Mouse (Mus musculus) CH12.LX (cell line): Measurements from ENCODE around the gene Hdac9. TPM values are rescaled to one million over a fixed set of nuclear protein-coding genes. Genes with fewer than 3 reads are reported as not detected.
A peak's percentile ranks its signal among the peaks of the same experiment; 100 is the strongest.

ENCODE experiments used
- DNase-seq: peaks from one replicate; pipeline ENCODE4 v3.0.0-alpha.2; 2013; ENCODE audit errors: extremely low read depth
- H3K27ac ChIP-seq: 2 replicates; pipeline ENCODE4 v1.5.1; 2012; ENCODE audit warnings: low read depth, mild to moderate bottlenecking, control low read depth, moderate library complexity; ENCODE audit not compliant: insufficient read depth
- H3K27me3 ChIP-seq: replicated peaks from 2 replicates; pipeline ENCODE3; 2012; ENCODE audit warnings: inconsistent platforms
- H3K36me3 ChIP-seq, 2 experiments: replicated peaks in 1 of 2; 2 replicates each; pipeline versions ENCODE3 to v1.6.1; 2012; ENCODE audit warnings: inconsistent platforms in 1 of 2, low read length in 1 of 2, mild to moderate bottlenecking in 1 of 2, mixed read lengths in 1 of 2, moderate library complexity in 1 of 2; ENCODE audit not compliant: control insufficient read depth in 1 of 2, insufficient read depth in 1 of 2
- H3K4me1 ChIP-seq, 2 experiments: 2 replicates each; pipeline ENCODE4 v1.6.1; 2012; ENCODE audit warnings: inconsistent platforms in 1 of 2, moderate library complexity in 1 of 2; ENCODE audit not compliant: insufficient read depth in 2 of 2, control insufficient read depth in 1 of 2
- H3K4me2 ChIP-seq: 2 replicates; pipeline ENCODE4 v1.6.1; 2012; ENCODE audit warnings: low read depth, mild to moderate bottlenecking, control low read depth; ENCODE audit not compliant: poor library complexity, insufficient read depth, severe bottlenecking
- H3K4me3 ChIP-seq, 3 experiments: fragments of 150-350 bp in 1 of 3; sonication (generic) in 1 of 3; replicated peaks in 1 of 3; 2 replicates each; pipeline versions ENCODE3 to v1.5.1; 2011 to 2012; ENCODE audit warnings: low read depth in 2 of 3, low read length in 2 of 3, mild to moderate bottlenecking in 2 of 3, moderate library complexity in 2 of 3, control low read depth in 1 of 3, improper control_type of control experiment in 1 of 3, inconsistent platforms in 1 of 3, mixed read lengths in 1 of 3; ENCODE audit not compliant: poor library complexity in 1 of 3
- H3K79me2 ChIP-seq: replicated peaks from 2 replicates; pipeline ENCODE4 v1.6.1; 2012; ENCODE audit warnings: mild to moderate bottlenecking, moderate library complexity; ENCODE audit not compliant: control insufficient read depth, poor library complexity, insufficient read depth, severe bottlenecking; ENCODE audit errors: extremely low read depth
- H3K9ac ChIP-seq: 2 replicates; pipeline ENCODE4 v1.6.1; 2012; ENCODE audit warnings: low read depth, mild to moderate bottlenecking, control low read depth, moderate library complexity; ENCODE audit not compliant: insufficient read depth
- H3K9me3 ChIP-seq: replicated peaks from 2 replicates; pipeline ENCODE3; 2012; ENCODE audit warnings: low read length, inconsistent platforms, mixed read lengths
- BHLHE40 ChIP-seq: IDR thresholded peaks from 2 replicates; pipeline ENCODE4 v1.6.1; 2011; ENCODE audit warnings: mild to moderate bottlenecking, low read depth, low read length, improper control_type of control experiment
- CHD2 ChIP-seq: IDR thresholded peaks from 2 replicates; pipeline ENCODE4 v1.6.1; 2011; ENCODE audit warnings: low read length, improper control_type of control experiment
- CTCF ChIP-seq, 2 experiments: IDR thresholded peaks in 1 of 2; conservative IDR thresholded peaks in 1 of 2; 2 replicates each; pipeline ENCODE4 v1.5.1; 2011 to 2012; ENCODE audit warnings: low read depth in 2 of 2, low read length in 2 of 2, improper control_type of control experiment in 1 of 2, inconsistent platforms in 1 of 2, mild to moderate bottlenecking in 1 of 2, moderate library complexity in 1 of 2
- E2F4 ChIP-seq: IDR thresholded peaks from 2 replicates; pipeline ENCODE4 v1.6.1; 2011; ENCODE audit warnings: low read depth, low read length, improper control_type of control experiment; ENCODE audit not compliant: insufficient replicate concordance
- ELF1 ChIP-seq: IDR thresholded peaks from 2 replicates; pipeline ENCODE4 v1.6.1; 2014; ENCODE audit warnings: low read depth, mild to moderate bottlenecking, inconsistent platforms, low read length, improper control_type of control experiment
- GABPA ChIP-seq: IDR thresholded peaks from 2 replicates; pipeline ENCODE4 v1.6.1; 2012; ENCODE audit warnings: low read depth, low read length, improper control_type of control experiment, inconsistent platforms; ENCODE audit not compliant: insufficient replicate concordance
- KAT2A ChIP-seq: IDR thresholded peaks from 2 replicates; pipeline ENCODE4 v1.6.1; 2012; ENCODE audit warnings: low read length, improper control_type of control experiment, inconsistent platforms; ENCODE audit not compliant: insufficient replicate concordance
- MEF2A ChIP-seq: IDR thresholded peaks from 2 replicates; pipeline ENCODE4 v1.6.1; 2014; ENCODE audit warnings: low read depth, mild to moderate bottlenecking, inconsistent platforms, low read length, improper control_type of control experiment, borderline replicate concordance
- NELFE ChIP-seq: IDR thresholded peaks from 2 replicates; pipeline ENCODE4 v1.6.1; 2011; ENCODE audit warnings: low read depth, low read length, improper control_type of control experiment
- PAX5 ChIP-seq: IDR thresholded peaks from 2 replicates; pipeline ENCODE4 v1.6.1; 2012; ENCODE audit warnings: low read length, inconsistent platforms, mixed read lengths
- POLR2AphosphoS2 ChIP-seq: IDR thresholded peaks from 2 replicates; pipeline ENCODE4 v1.6.1; 2011; ENCODE audit warnings: low read depth, low read length, improper control_type of control experiment
- RAD21 ChIP-seq: IDR thresholded peaks from 2 replicates; pipeline ENCODE4 v1.6.1; 2011; ENCODE audit warnings: low read depth, mild to moderate bottlenecking, low read length, improper control_type of control experiment, moderate library complexity
- RCOR1 ChIP-seq: conservative IDR thresholded peaks from 2 replicates; pipeline ENCODE4 v1.6.1; 2012; ENCODE audit warnings: low read depth, mild to moderate bottlenecking, inconsistent platforms, low read length, improper control_type of control experiment
- SMC3 ChIP-seq: IDR thresholded peaks from 2 replicates; pipeline ENCODE4 v1.6.1; 2011; ENCODE audit warnings: low read depth, low read length, improper control_type of control experiment
- TCF12 ChIP-seq: IDR thresholded peaks from 2 replicates; pipeline ENCODE4 v1.6.1; 2014; ENCODE audit warnings: low read depth, mild to moderate bottlenecking, inconsistent platforms, low read length, improper control_type of control experiment
- UBTF ChIP-seq: IDR thresholded peaks from 2 replicates; pipeline ENCODE4 v1.6.1; 2012; ENCODE audit warnings: low read depth, mild to moderate bottlenecking, inconsistent platforms, low read length, improper control_type of control experiment, moderate library complexity
- USF2 ChIP-seq: conservative IDR thresholded peaks from 2 replicates; pipeline ENCODE4 v1.6.1; 2011; ENCODE audit warnings: low read depth, low read length, improper control_type of control experiment
- ZC3H11A ChIP-seq: IDR thresholded peaks from 2 replicates; pipeline ENCODE4 v1.6.1; 2012; ENCODE audit warnings: low read depth, mild to moderate bottlenecking, inconsistent platforms, low read length, improper control_type of control experiment
- dilution Hi-C: fragments of 300-500 bp; cut with MboI; formaldehyde crosslinking; loops from 2 replicates; pipeline ENCODE4 v1.14.3; 2020; ENCODE audit warnings: low sequenced_read_pairs; ENCODE audit not compliant: extremely low pct_unique_long_range_greater_than_20kb, extremely low pct_ligation_motif_present
- in situ Hi-C: fragments of 300-500 bp; cut with MboI; formaldehyde crosslinking; loops from 3 replicates; pipeline ENCODE4 v1.14.3; 2019; ENCODE audit warnings: low sequenced_read_pairs, low pct_ligation_motif_present, low pct_unique_long_range_greater_than_20kb, mixed read lengths
- polyA plus RNA-seq: library from polyadenylated mRNA; unstranded; fragments of >175 nt; gene quantifications from 2 replicates; pipeline ENCODE4 v1.2.1, GENCODE M21; 2012; ENCODE audit warnings: low read depth; ENCODE audit not compliant: insufficient read length
- total RNA-seq, 2 experiments: library from RNA; depleted of rRNA; stranded (reverse); fragments of 300-350 nt in 1 of 2; fragments of >200 nt in 1 of 2; gene quantifications; 2 replicates each; pipeline ENCODE4 v1.2.3; 2012 to 2014

Gene Hdac9
- total and polyA plus RNA-seq, 3 experiments: 0.04 to 0.38 (median 0.17) TPM

- H3K36me3 ChIP-seq: no peaks in the 10 kb centered on the region
- dilution Hi-C loops: no loop called here
- DNase-seq: no peak
- no peak overlapping the region for H3K27ac ChIP-seq
- no peaks in the 10 kb centered on the region for H3K9me3 ChIP-seq
- no peak overlapping the region for H3K4me3 ChIP-seq
- H3K9ac ChIP-seq: no peak overlapping the region
- no peaks in the 10 kb centered on the region for H3K27me3 ChIP-seq
- TF ChIP-seq USF2: no peak
- no peak for TF ChIP-seq E2F4
- TF ChIP-seq, all 38 proteins: peak for 0
- no peaks in the 10 kb centered on the region for H3K79me2 ChIP-seq
- in situ Hi-C loops: loop anchor here (25.0 kb wide), 1 partner anchor 746 kb away; no protein-coding TSS in a partner anchor
- no peak overlapping the region for H3K4me2 ChIP-seq
- no peaks in the 10 kb centered on the region for H3K4me1 ChIP-seq
These were observed 476.0 kb downstream of the Hdac9 start for GRCm38 (mm10) chr12:34440930-34441329.

DNA sequence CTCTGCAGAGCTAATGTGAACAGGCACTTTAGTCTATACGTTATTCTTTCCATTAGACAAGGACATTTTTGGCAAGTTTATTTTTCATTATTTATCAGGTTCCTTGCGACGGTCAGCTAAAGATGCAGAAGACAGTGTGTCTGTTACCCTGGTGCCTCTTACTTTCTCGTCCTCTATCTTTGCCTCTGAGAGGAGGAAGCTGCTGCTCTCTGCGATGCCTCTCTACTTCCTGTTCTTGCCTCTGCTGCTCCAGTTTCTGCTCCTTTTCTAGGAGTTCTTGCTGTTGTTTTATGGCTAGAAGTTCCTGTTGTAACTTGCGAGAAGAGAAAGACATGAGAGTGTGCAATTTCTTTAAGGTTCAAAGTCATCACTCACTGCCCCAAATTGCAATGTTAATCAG is 484.0 kb downstream of the Hdac9 start:
- peak; percentile 6 for DNase-seq
- in situ Hi-C loops: loop anchor here (25.0 kb wide), 1 partner anchor 754 kb away; no protein-coding TSS in a partner anchor
- TF ChIP-seq UBTF (no peak), PAX5 (no peak), RCOR1 (no peak), CHD2 (no peak), ZC3H11A (no peak), BHLHE40 (no peak), NELFE (no peak), TCF12 (no peak), POLR2AphosphoS2 (no peak)

DNA sequence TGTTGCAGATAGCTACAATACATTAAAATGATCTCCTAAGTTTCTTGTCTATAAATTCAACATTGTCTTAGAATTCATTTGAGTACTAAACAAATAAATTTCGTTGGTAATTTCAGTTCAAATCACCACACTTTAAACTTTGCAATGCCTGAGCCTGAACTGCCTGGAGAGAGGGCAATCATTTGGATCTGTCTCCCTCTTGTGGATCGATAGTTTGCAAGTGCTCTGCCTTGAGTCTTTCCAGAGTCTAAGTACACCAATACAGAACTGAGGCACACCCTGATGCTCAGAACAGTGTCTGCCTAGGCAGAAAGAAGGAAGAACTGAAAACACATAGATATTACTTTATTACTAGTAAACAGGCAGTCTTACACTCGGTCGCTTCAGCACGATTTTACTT is 484.4 kb downstream of the Hdac9 start:
- Histone ChIP-seq H3K9me3 (no peaks in the 10 kb centered on the region), H3K36me3 (no peaks in the 10 kb centered on the region), H3K27me3 (no peaks in the 10 kb centered on the region), H3K9ac (no peak overlapping the region), H3K4me3 (no peak overlapping the region), H3K27ac (no peak overlapping the region), H3K4me1 (peaks cover 0 to 8% of the 10 kb centered on the region in 2 experiments; a peak in 2 of 4 replicates), H3K79me2 (no peaks in the 10 kb centered on the region), H3K4me2 (peak overlapping the region; percentile 75)
- dilution Hi-C loops: no loop called here
- DNase-seq: peak; percentile 54
- TF ChIP-seq SMC3 (peak; percentile 56), MEF2A (no peak), ELF1 (no peak), GABPA (no peak), USF2 (no peak), RAD21 (peak; percentile 76), BHLHE40 (no peak), CTCF (conservative IDR thresholded peaks at IDR 0.05 in 1 of 2, IDR thresholded peaks at IDR 0.05 in 1 of 2; ENCODE audit: low read depth in 2 of 2, low read length in 2 of 2) (peak; percentile 23 to 69; a peak in 2 of 4 replicates), KAT2A (no peak), POLR2AphosphoS2 (no peak)
- in situ Hi-C loops: loop anchor here (25.0 kb wide), 1 partner anchor 755 kb away; no protein-coding TSS in a partner anchor

More for the DNA sequence above, 484.0 kb downstream of the Hdac9 start:
- Histone ChIP-seq H3K4me1 (peaks cover 0 to 8% of the 10 kb centered on the region in 2 experiments; a peak in 2 of 4 replicates), H3K9ac (no peak overlapping the region), H3K79me2 (no peaks in the 10 kb centered on the region), H3K27me3 (no peaks in the 10 kb centered on the region), H3K9me3 (no peaks in the 10 kb centered on the region), H3K27ac (no peak overlapping the region), H3K4me3 (no peak overlapping the region), H3K4me2 (peak overlapping the region; percentile 75), H3K36me3 (no peaks in the 10 kb centered on the region)
- dilution Hi-C loops: no loop called here
